Mouse (Mus musculus): ENCODE measurements around the gene Pnkd. TPM values are rescaled to one million over a fixed set of nuclear protein-coding genes. Genes with fewer than 3 reads are reported as not detected.

The Pnkd gene
- total RNA-seq, 2 experiments from 2014 or later: 22.8 to 50.1 TPM

- ATAC-seq (replicated peaks; ENCODE audit: low FRiP score, low TSS enrichment, poor library complexity, severe bottlenecking): no peak
Measured at GRCm38 (mm10) chr1:74277041-74277440, 7.7 kb upstream of the Pnkd start.

- ATAC-seq (replicated peaks; ENCODE audit: low FRiP score, low TSS enrichment, poor library complexity, severe bottlenecking): no peak
Measured at GRCm38 (mm10) chr1:74277883-74278537, 6.7 kb upstream of the Pnkd start.

- no peak for ATAC-seq (replicated peaks; ENCODE audit: low FRiP score, low TSS enrichment, poor library complexity, severe bottlenecking)
Measured at GRCm38 (mm10) chr1:74278538-74278937, 6.2 kb upstream of the Pnkd start, which contains the start of gene Gpbar1. Gene Gpbar1 (plus strand): TSS chr1:74278550.

GRCm38 (mm10) chr1:74278988-74279387 is 5.7 kb upstream of the Pnkd start:
- no peak for ATAC-seq (replicated peaks; ENCODE audit: low FRiP score, low TSS enrichment, poor library complexity, severe bottlenecking)

GRCm38 (mm10) chr1:74280591-74281325 is 4.0 kb upstream of the Pnkd start:
- no peak for ATAC-seq (replicated peaks; ENCODE audit: low FRiP score, low TSS enrichment, poor library complexity, severe bottlenecking)

GRCm38 (mm10) chr1:74281372-74281771 is 3.4 kb upstream of the Pnkd start:
- ATAC-seq (replicated peaks; ENCODE audit: low FRiP score, low TSS enrichment, poor library complexity, severe bottlenecking): no peak

- no peak for ATAC-seq (replicated peaks; ENCODE audit: low FRiP score, low TSS enrichment, poor library complexity, severe bottlenecking)
Measured at GRCm38 (mm10) chr1:74281886-74282285, 2.8 kb upstream of the Pnkd start.

GRCm38 (mm10) chr1:74282896-74283625 is 1.7 kb upstream of the Pnkd start:
- no peak for ATAC-seq (replicated peaks; ENCODE audit: low FRiP score, low TSS enrichment, poor library complexity, severe bottlenecking)

- ATAC-seq (replicated peaks; ENCODE audit: low FRiP score, low TSS enrichment, poor library complexity, severe bottlenecking): peak; percentile 34
Measured at GRCm38 (mm10) chr1:74283686-74284463, 855 bp upstream of the Pnkd start.

- no peak for ATAC-seq (replicated peaks; ENCODE audit: low FRiP score, low TSS enrichment, poor library complexity, severe bottlenecking)
Measured at GRCm38 (mm10) chr1:74285212-74286010, 681 bp downstream of the Pnkd start.

GRCm38 (mm10) chr1:74286869-74287607 is 2.3 kb downstream of the Pnkd start:
- ATAC-seq (replicated peaks; ENCODE audit: low FRiP score, low TSS enrichment, poor library complexity, severe bottlenecking): peak; percentile 50

GRCm38 (mm10) chr1:74288327-74288726 is 3.6 kb downstream of the Pnkd start:
- no peak for ATAC-seq (replicated peaks; ENCODE audit: low FRiP score, low TSS enrichment, poor library complexity, severe bottlenecking)

- no peak for ATAC-seq (replicated peaks; ENCODE audit: low FRiP score, low TSS enrichment, poor library complexity, severe bottlenecking)
Measured at GRCm38 (mm10) chr1:74289248-74289647, 4.5 kb downstream of the Pnkd start.

GRCm38 (mm10) chr1:74289740-74290139 is 5.0 kb downstream of the Pnkd start:
- no peak for ATAC-seq (replicated peaks; ENCODE audit: low FRiP score, low TSS enrichment, poor library complexity, severe bottlenecking)

- no peak for ATAC-seq (replicated peaks; ENCODE audit: low FRiP score, low TSS enrichment, poor library complexity, severe bottlenecking)
Measured at GRCm38 (mm10) chr1:74290141-74290540, 5.4 kb downstream of the Pnkd start.

GRCm38 (mm10) chr1:74292331-74293020 is 7.7 kb downstream of the Pnkd start:
- ATAC-seq (replicated peaks; ENCODE audit: low FRiP score, low TSS enrichment, poor library complexity, severe bottlenecking): no peak

- ATAC-seq (replicated peaks; ENCODE audit: low FRiP score, low TSS enrichment, poor library complexity, severe bottlenecking): no peak
Measured at GRCm38 (mm10) chr1:74293306-74293960, 8.7 kb downstream of the Pnkd start.
